Mouse (Mus musculus): ENCODE data around the gene Cabp4. TPM values are rescaled to one million over a fixed set of nuclear protein-coding genes. Genes with fewer than 3 reads are reported as not detected.

Cabp4 gene
- polyA plus RNA-seq, 1 experiment from 2014 or later = 0.13 TPM

GRCm38 (mm10) chr19:4162646-4163542 is 19.1 kb upstream of the Cabp4 start, which contains the start of gene Rps6kb2:
Gene Rps6kb2, minus strand, starts transcription at chr19:4163354.
- peak within 1 kb of the TSS; percentile 66 for H3K4me3 ChIP-seq
- ATAC-seq = peak; percentile 90
- H3K4me1 ChIP-seq = peaks cover 13% of the 10 kb centered on the region
- peaks cover 39% of the 10 kb centered on the region for H3K36me3 ChIP-seq (ENCODE audit: poor library complexity, severe bottlenecking)
- no peaks in the 10 kb centered on the region for H3K27me3 ChIP-seq
- H3K27ac ChIP-seq = peak within 1 kb of the TSS; percentile 74; the same call in 1 of the 2 replicates
- peak within 1 kb of the TSS; percentile 80 for H3K9ac ChIP-seq
- H3K4me2 ChIP-seq = peak within 1 kb of the TSS; percentile 86
- no peaks in the 10 kb centered on the region for H3K9me3 ChIP-seq (replicated peaks)
- WGBS = 7% methylated on average over 42 of the region's 42 CpGs

- Histone ChIP-seq H3K27me3 (no peaks in the 10 kb centered on the region), H3K4me3 (no peak overlapping the region), H3K9ac (no peak overlapping the region), H3K4me1 (peaks cover 13% of the 10 kb centered on the region), H3K4me2 (no peak overlapping the region), H3K27ac (no peak overlapping the region), H3K36me3 (ENCODE audit: poor library complexity, severe bottlenecking) (peaks cover 67% of the 10 kb centered on the region), H3K9me3 (replicated peaks) (no peaks in the 10 kb centered on the region)
- no peak for ATAC-seq
- WGBS = 94% methylated on average over 8 of the region's 8 CpGs
Observed at GRCm38 (mm10) chr19:4159049-4159448, 15.2 kb upstream of the Cabp4 start.

GRCm38 (mm10) chr19:4156771-4157170 is 12.9 kb upstream of the Cabp4 start:
- Histone ChIP-seq H3K27ac (no peak overlapping the region), H3K4me2 (no peak overlapping the region), H3K9ac (no peak overlapping the region), H3K36me3 (ENCODE audit: poor library complexity, severe bottlenecking) (peaks cover 88% of the 10 kb centered on the region), H3K4me3 (no peak overlapping the region), H3K4me1 (no peaks in the 10 kb centered on the region), H3K27me3 (no peaks in the 10 kb centered on the region), H3K9me3 (replicated peaks) (no peaks in the 10 kb centered on the region)
- 90% methylated on average over 12 of the region's 12 CpGs for WGBS
- no peak for ATAC-seq

GRCm38 (mm10) chr19:4156073-4156579 is 12.3 kb upstream of the Cabp4 start:
- H3K27ac ChIP-seq = no peak overlapping the region; the same call in 1 of the 2 replicates
- no peak overlapping the region for H3K4me3 ChIP-seq
- WGBS = 69% methylated on average over 18 of the region's 20 CpGs
- H3K27me3 ChIP-seq = no peaks in the 10 kb centered on the region
- no peaks in the 10 kb centered on the region for H3K4me1 ChIP-seq
- H3K36me3 ChIP-seq (ENCODE audit: poor library complexity, severe bottlenecking) = peaks cover 86% of the 10 kb centered on the region
- H3K9me3 ChIP-seq (replicated peaks) = no peaks in the 10 kb centered on the region
- no peak overlapping the region for H3K9ac ChIP-seq
- no peak overlapping the region for H3K4me2 ChIP-seq
- no peak for ATAC-seq

- Histone ChIP-seq H3K27ac (no peak overlapping the region; the same call in 1 of the 2 replicates), H3K9me3 (replicated peaks) (no peaks in the 10 kb centered on the region), H3K4me1 (no peaks in the 10 kb centered on the region), H3K9ac (no peak overlapping the region), H3K4me3 (no peak overlapping the region), H3K36me3 (ENCODE audit: poor library complexity, severe bottlenecking) (peaks cover 86% of the 10 kb centered on the region), H3K27me3 (no peaks in the 10 kb centered on the region), H3K4me2 (no peak overlapping the region)
- WGBS = 67% methylated on average over 6 of the region's 6 CpGs
- no peak for ATAC-seq
Observed at GRCm38 (mm10) chr19:4155223-4156072, 11.6 kb upstream of the Cabp4 start.

- ATAC-seq = 0 out of 2 replicates have a peak, but pooled peaks have one; percentile 14
Observed at GRCm38 (mm10) chr19:4154437-4155222, 10.8 kb upstream of the Cabp4 start.

GRCm38 (mm10) chr19:4153232-4153654 is 9.4 kb upstream of the Cabp4 start, which contains the start of gene Ptprcap:
Gene Ptprcap, plus strand, starts transcription at chr19:4153604.
- H3K9me3 ChIP-seq (replicated peaks) = no peaks in the 10 kb centered on the region
- H3K27ac ChIP-seq = no peak within 1 kb of the TSS
- H3K9ac ChIP-seq = no peak within 1 kb of the TSS
- no peak within 1 kb of the TSS for H3K4me3 ChIP-seq
- H3K4me2 ChIP-seq = no peak within 1 kb of the TSS
- no peak for ATAC-seq
- H3K4me1 ChIP-seq = peaks cover 14% of the 10 kb centered on the region
- 77% methylated on average over 11 of the region's 11 CpGs for WGBS
- H3K27me3 ChIP-seq = no peaks in the 10 kb centered on the region
- H3K36me3 ChIP-seq (ENCODE audit: poor library complexity, severe bottlenecking) = peaks cover 73% of the 10 kb centered on the region

More at GRCm38 (mm10) chr19:4154437-4155222, 10.8 kb upstream of the Cabp4 start:
- Histone ChIP-seq H3K27ac (no peak overlapping the region; the same call in 1 of the 2 replicates), H3K4me1 (peaks cover 5% of the 10 kb centered on the region), H3K9ac (no peak overlapping the region), H3K27me3 (no peaks in the 10 kb centered on the region), H3K36me3 (ENCODE audit: poor library complexity, severe bottlenecking) (peaks cover 87% of the 10 kb centered on the region), H3K4me2 (no peak overlapping the region), H3K9me3 (replicated peaks) (no peaks in the 10 kb centered on the region), H3K4me3 (no peak overlapping the region)
- WGBS = 85% methylated on average over 13 of the region's 13 CpGs

- Histone ChIP-seq H3K27ac (no peak overlapping the region), H3K9me3 (replicated peaks) (no peaks in the 10 kb centered on the region), H3K4me3 (no peak overlapping the region), H3K27me3 (no peaks in the 10 kb centered on the region), H3K4me1 (peaks cover 20% of the 10 kb centered on the region), H3K36me3 (ENCODE audit: poor library complexity, severe bottlenecking) (peaks cover 67% of the 10 kb centered on the region), H3K9ac (no peak overlapping the region), H3K4me2 (no peak overlapping the region)
- no peak for ATAC-seq
- 90% methylated on average over 8 of the region's 8 CpGs for WGBS
Observed at GRCm38 (mm10) chr19:4152445-4153231, 8.8 kb upstream of the Cabp4 start.

- 89% methylated on average over 5 of the region's 5 CpGs for WGBS
- H3K36me3 ChIP-seq (ENCODE audit: poor library complexity, severe bottlenecking) = peaks cover 60% of the 10 kb centered on the region
- H3K27me3 ChIP-seq = no peaks in the 10 kb centered on the region
- no peak overlapping the region for H3K9ac ChIP-seq
- H3K4me3 ChIP-seq = no peak overlapping the region
- H3K4me1 ChIP-seq = peaks cover 26% of the 10 kb centered on the region
- H3K9me3 ChIP-seq (replicated peaks) = no peaks in the 10 kb centered on the region
- H3K27ac ChIP-seq = no peak overlapping the region
- no peak for ATAC-seq
- H3K4me2 ChIP-seq = no peak overlapping the region
Observed at GRCm38 (mm10) chr19:4151898-4152297, 8.1 kb upstream of the Cabp4 start.

- no peak overlapping the region for H3K9ac ChIP-seq
- H3K4me1 ChIP-seq = peaks cover 26% of the 10 kb centered on the region
- H3K27ac ChIP-seq = no peak overlapping the region
- no peaks in the 10 kb centered on the region for H3K27me3 ChIP-seq
- H3K4me3 ChIP-seq = no peak overlapping the region
- no peaks in the 10 kb centered on the region for H3K9me3 ChIP-seq (replicated peaks)
- WGBS = 74% methylated on average over 5 of the region's 5 CpGs
- peaks cover 56% of the 10 kb centered on the region for H3K36me3 ChIP-seq (ENCODE audit: poor library complexity, severe bottlenecking)
- no peak for ATAC-seq
- H3K4me2 ChIP-seq = no peak overlapping the region
Observed at GRCm38 (mm10) chr19:4151488-4151860, 7.6 kb upstream of the Cabp4 start.
